ENCODE assay signal across 12 mouse cellular contexts in the genomic region with DNA sequence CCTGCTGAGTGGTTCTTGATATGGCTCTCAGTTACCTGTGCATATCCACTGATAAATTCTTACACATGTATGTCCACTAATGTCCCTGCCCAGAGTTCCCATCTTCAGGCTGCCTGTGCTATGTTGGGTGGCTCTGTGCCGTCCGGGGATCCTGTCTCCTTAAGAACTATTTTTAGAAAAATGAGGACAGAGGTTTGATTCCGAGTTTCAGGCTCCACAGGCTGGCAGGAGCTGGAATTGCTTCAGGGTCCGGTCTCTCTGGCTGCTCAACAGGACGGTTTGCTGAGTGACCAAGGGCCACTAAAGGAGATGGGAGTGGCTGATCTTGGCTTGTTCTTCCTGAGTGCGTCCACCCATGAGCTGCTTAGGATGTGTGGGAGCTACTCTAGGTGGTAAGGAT. TPM values are rescaled to one million over a fixed set of nuclear protein-coding genes. Genes with fewer than 3 reads are reported as not detected.
DNase-seq lines count a peak whose midpoint lies in the region; ATAC-seq and TF ChIP-seq lines count a peak whose summit lies in the region.
"Had no signal": no experiment of that assay in that cellular context is flagged by ENCODE, and none has a peak within 500 bp of the region (broad histone marks: within the 10 kb centered on the region; RNA-seq: fewer than 3 reads in every experiment).

No protein-coding gene starts in this region.

- H3K9me3 ChIP-seq in midbrain, postnatal 0 days (ENCODE audit: low read length): no peaks in the 10 kb centered on the region
- no peaks in the 10 kb centered on the region for H3K9me3 ChIP-seq in midbrain, embryonic 14.5 days (ENCODE audit: control insufficient read depth, low read length)
- H3K9me3 ChIP-seq in stomach, postnatal 0 days (ENCODE audit: control insufficient read depth, low read length): no peaks in the 10 kb centered on the region
- H3K9me3 ChIP-seq: hindbrain, embryonic 13.5 days had no signal

- H3K36me3 ChIP-seq in midbrain, postnatal 0 days (ENCODE audit: insufficient read depth, low read length): no peaks in the 10 kb centered on the region
- no peaks in the 10 kb centered on the region for H3K36me3 ChIP-seq in midbrain, embryonic 14.5 days (ENCODE audit: control insufficient read depth, insufficient read depth, low read length)
- no peaks in the 10 kb centered on the region for H3K36me3 ChIP-seq in stomach, postnatal 0 days (ENCODE audit: control insufficient read depth, insufficient read depth, low read length)
- H3K36me3 ChIP-seq: hindbrain, embryonic 13.5 days had no signal

- no peak overlapping the region for H3K4me2 ChIP-seq in midbrain, postnatal 0 days (ENCODE audit: low read depth, low read length, poor library complexity, severe bottlenecking)
- no peak overlapping the region for H3K4me2 ChIP-seq in midbrain, embryonic 14.5 days (ENCODE audit: low read length)
- H3K4me2 ChIP-seq in stomach, postnatal 0 days (replicated peaks; ENCODE audit: low read depth): no peak overlapping the region
- H3K4me2 ChIP-seq: hindbrain, embryonic 13.5 days had no signal

- no peak for TF ChIP-seq EP300 in stomach, postnatal 0 days (optimal IDR thresholded peaks at IDR 0.05)

- H3K9ac ChIP-seq in midbrain, postnatal 0 days (replicated peaks; ENCODE audit: low read length, poor library complexity, severe bottlenecking): no peak overlapping the region
- H3K9ac ChIP-seq in midbrain, embryonic 14.5 days (replicated peaks; ENCODE audit: low read length): no peak overlapping the region
- H3K9ac ChIP-seq in stomach, postnatal 0 days (ENCODE audit: low read length): no peak overlapping the region
- H3K9ac ChIP-seq: hindbrain, embryonic 13.5 days had no signal

- WGBS in midbrain, postnatal 0 days: 54% methylated on average over 6 of the region's 6 CpGs
- WGBS in midbrain, embryonic 14.5 days: 65% methylated on average over 6 of the region's 6 CpGs
- WGBS in stomach, postnatal 0 days: 31% methylated on average over 6 of the region's 6 CpGs

- DNase-seq in adrenal gland, adult 2 months: peak; percentile 37
- DNase-seq in adrenal gland, adult 18-20 months (ENCODE audit: low spot score in 2 of 2): no peak
- peak; percentile 40 for DNase-seq in midbrain, postnatal 0 days (ENCODE audit: low spot score)
- no peak for DNase-seq in midbrain, embryonic 14.5 days
- peak; percentile 55 for DNase-seq in heart, postnatal 4 days
- no peak for DNase-seq in stomach, postnatal 0 days (ENCODE audit: low spot score)
- no peak for DNase-seq in spleen, postnatal 10 days (ENCODE audit: low spot score in 2 of 2)
- DNase-seq in ovary, postnatal 36 days (ENCODE audit: low spot score): no peak
- DNase-seq: cerebellum, adult 9-11 months; left cerebral cortex, postnatal 4 days had no signal

- no peaks in the 10 kb centered on the region for H3K27me3 ChIP-seq in midbrain, postnatal 0 days (ENCODE audit: insufficient read depth, low read length)
- no peaks in the 10 kb centered on the region for H3K27me3 ChIP-seq in midbrain, embryonic 14.5 days (ENCODE audit: control insufficient read depth, insufficient read depth, low read length)
- H3K27me3 ChIP-seq in stomach, postnatal 0 days (ENCODE audit: control insufficient read depth, insufficient read depth, low read length): no peaks in the 10 kb centered on the region
- H3K27me3 ChIP-seq: hindbrain, embryonic 13.5 days had no signal

- H3K27ac ChIP-seq in midbrain, postnatal 0 days (ENCODE audit: low read depth, low read length): no peak overlapping the region
- no peak overlapping the region for H3K27ac ChIP-seq in midbrain, embryonic 14.5 days (replicated peaks; ENCODE audit: low read depth, low read length)
- no peak overlapping the region for H3K27ac ChIP-seq in stomach, postnatal 0 days (replicated peaks)
- H3K27ac ChIP-seq: hindbrain, embryonic 13.5 days had no signal

- peak; percentile 41; the same call in 1 of the 2 replicates for TF ChIP-seq CTCF in midbrain, postnatal 0 days (IDR thresholded peaks at IDR 0.05)
- TF ChIP-seq CTCF in stomach, postnatal 0 days (IDR thresholded peaks at IDR 0.05; ENCODE audit: low read depth): peak; percentile 55

- no peak for ATAC-seq in midbrain, postnatal 0 days (ENCODE audit: low FRiP score)
- no peak for ATAC-seq in midbrain, embryonic 14.5 days (ENCODE audit: low FRiP score, low TSS enrichment)
- ATAC-seq in stomach, postnatal 0 days (ENCODE audit: low FRiP score, low TSS enrichment): no peak

- H3K4me3 ChIP-seq in midbrain, postnatal 0 days (ENCODE audit: low read depth, low read length): no peak overlapping the region
- no peak overlapping the region for H3K4me3 ChIP-seq in midbrain, embryonic 14.5 days (replicated peaks; ENCODE audit: low read depth, low read length)
- H3K4me3 ChIP-seq in stomach, postnatal 0 days (ENCODE audit: low read depth, low read length): no peak overlapping the region
- H3K4me3 ChIP-seq: erythroblast, embryonic 14.5 days; hindbrain, embryonic 13.5 days had no signal

- H3K4me1 ChIP-seq in midbrain, postnatal 0 days (ENCODE audit: insufficient read depth, low read length): no peaks in the 10 kb centered on the region
- H3K4me1 ChIP-seq in midbrain, embryonic 14.5 days (ENCODE audit: control insufficient read depth, insufficient read depth, low read length): 0 out of 2 replicates have a peak, but pooled peaks cover 4% of the 10 kb centered on the region
- H3K4me1 ChIP-seq in stomach, postnatal 0 days (replicated peaks; ENCODE audit: control insufficient read depth, insufficient read depth): no peaks in the 10 kb centered on the region

RNA-seq across cellular contexts. Expression of a gene that starts 19.8 kb away (rescaled TPM):
- total RNA-seq in adrenal gland, adult 2 months (2021): 10 to 100 TPM; 23.5 to 25.7 TPM
- polyA plus RNA-seq in adrenal gland, adult 2 months (2012; rRNA removed): 0.88 and 1.4 TPM in 2 replicates
- 10 to 100 TPM; 15.9 to 29.0 TPM for total RNA-seq in adrenal gland, adult 18-20 months (2021)
- 0.19 and 0.44 TPM in 2 replicates for total RNA-seq in midbrain, postnatal 0 days (2014; rRNA removed)
- 0.02 and 0.05 TPM in 2 replicates for polyA plus RNA-seq in midbrain, postnatal 0 days (2015; fragmentation: Nextera tagmentation; extraction: Ambion mirVana)
- 0.04 and 0.17 TPM in 2 replicates for polyA plus RNA-seq in midbrain, embryonic 14.5 days (2014; fragmentation: Nextera tagmentation; extraction: Ambion mirVana)
- under 1 TPM; 0.16 to 0.26 TPM for total RNA-seq in heart, postnatal 4 days (2021)
- polyA plus RNA-seq in stomach, postnatal 0 days (2015; fragmentation: Nextera tagmentation; extraction: Ambion mirVana): 0.04 and 0.05 TPM in 2 replicates
- polyA plus RNA-seq: erythroblast, embryonic 14.5 days had no signal

Comparison
In these comparisons a context has a peak if more than half of its experiments do, and no peak if none do; other contexts are left out.
1. DNase-seq: peak in adrenal gland, adult 2 months (single experiment), midbrain, postnatal 0 days (single experiment) and heart, postnatal 4 days (single experiment); none in adrenal gland, adult 18-20 months (0 of 2), midbrain, embryonic 14.5 days (single experiment), stomach, postnatal 0 days (single experiment), spleen, postnatal 10 days (0 of 2) and ovary, postnatal 36 days (single experiment).
2. RNA of a gene that starts 19.8 kb away (total RNA-seq): 15.9 to 29.0 TPM in adrenal gland, adult 18-20 months and 23.5 to 25.7 TPM in adrenal gland, adult 2 months; 0.19 to 0.44 TPM in midbrain, postnatal 0 days and 0.16 to 0.26 TPM in heart, postnatal 4 days; every median in the first group is over 10 times any median in the second.